Mouse (Mus musculus) T-cell, adult 2 months (primary cell): Measurements from ENCODE around the gene Maml3.

Experiments
- DNase-seq: peaks from one replicate; pipeline ENCODE4 v3.0.0; 2022; ENCODE audit warnings: low spot score

Maml3 gene

GRCm38 (mm10) chr3:51824506-51824905 is 280.4 kb downstream of the Maml3 start:
- DNase-seq, result no peak

- no peak for DNase-seq
Measured at GRCm38 (mm10) chr3:51821551-51821950, 283.3 kb downstream of the Maml3 start.

- no peak for DNase-seq
Measured at GRCm38 (mm10) chr3:51819109-51819508, 285.8 kb downstream of the Maml3 start.

- DNase-seq, result no peak
Measured at GRCm38 (mm10) chr3:51817919-51818318, 287.0 kb downstream of the Maml3 start.

GRCm38 (mm10) chr3:51817329-51817728 is 287.5 kb downstream of the Maml3 start:
- DNase-seq, result no peak

DNA sequence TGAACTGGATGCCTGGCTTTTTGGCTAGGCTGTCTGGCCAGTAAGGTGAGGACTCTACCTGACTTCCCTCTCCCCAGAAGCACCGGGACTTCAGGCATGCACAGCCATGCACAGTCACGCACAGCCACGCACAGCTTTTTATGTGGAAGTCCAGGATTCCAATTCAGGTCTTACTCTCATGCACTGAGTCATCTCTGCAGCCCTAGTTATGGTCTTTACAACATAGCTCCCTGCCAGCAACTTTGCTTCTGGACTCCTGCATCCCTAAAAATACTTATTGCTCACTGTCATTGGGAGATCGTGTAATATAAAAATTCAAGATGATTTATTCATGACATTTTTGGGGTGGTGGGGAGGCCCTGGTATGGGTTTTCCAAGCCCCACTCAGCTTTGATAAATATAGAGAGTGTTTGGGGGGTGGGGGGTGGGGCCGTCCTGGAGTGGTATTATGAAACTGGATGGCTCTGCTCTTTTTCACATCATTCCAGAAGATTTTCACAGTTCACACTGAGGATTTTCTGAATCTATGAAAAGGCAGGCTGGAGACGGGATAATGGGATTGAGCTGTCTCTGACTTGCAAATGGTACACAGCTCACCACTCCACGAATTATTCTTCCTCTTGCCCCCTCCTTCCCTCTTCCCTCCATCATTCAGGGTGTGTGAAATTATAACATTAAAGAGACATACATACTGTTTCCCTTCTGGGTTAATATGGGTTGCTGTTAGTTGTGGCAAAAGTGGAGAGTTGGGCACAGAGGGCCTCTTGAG is 288.2 kb downstream of the Maml3 start:
- DNase-seq, result no peak

DNA sequence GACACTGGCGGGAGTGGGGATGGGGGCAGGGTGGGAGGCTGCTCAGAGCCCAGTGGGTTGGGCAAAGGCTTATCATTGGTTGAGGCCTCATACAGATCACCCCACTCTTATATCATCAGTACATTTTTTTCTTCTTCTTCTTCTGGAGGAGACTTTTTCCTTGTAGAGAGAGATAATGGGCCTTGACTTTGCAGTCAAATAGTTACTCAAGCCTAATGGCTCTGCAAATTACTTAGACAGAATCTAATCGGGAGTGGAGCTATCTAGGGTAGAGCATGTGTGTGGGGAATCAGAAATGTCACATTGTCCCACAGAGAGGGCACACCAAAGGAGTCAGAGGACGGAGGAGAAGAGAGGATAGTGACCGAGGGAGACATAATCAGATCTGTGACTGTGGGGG is 290.8 kb downstream of the Maml3 start:
- DNase-seq, result no peak

GRCm38 (mm10) chr3:51813186-51813585 is 291.7 kb downstream of the Maml3 start:
- no peak for DNase-seq

DNA sequence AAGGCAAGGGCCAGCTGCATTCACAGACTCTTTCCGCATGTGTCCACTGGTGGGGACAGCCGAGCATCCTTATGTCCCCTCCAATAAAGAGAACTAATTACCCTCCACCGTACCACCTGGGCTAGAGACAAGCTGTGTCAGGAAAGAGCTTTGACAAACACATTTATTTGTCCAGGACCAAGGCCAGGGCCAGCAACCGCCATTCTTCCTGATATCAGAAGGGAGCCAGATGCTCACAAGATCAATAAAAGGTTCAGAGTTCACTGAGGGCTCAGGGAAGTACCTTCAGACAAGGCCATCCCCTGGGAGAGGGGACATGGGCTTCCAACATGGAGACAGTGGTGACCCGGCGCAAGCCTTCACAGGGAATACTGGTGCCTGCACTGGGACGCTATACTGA is 294.1 kb downstream of the Maml3 start:
- no peak for DNase-seq

DNA sequence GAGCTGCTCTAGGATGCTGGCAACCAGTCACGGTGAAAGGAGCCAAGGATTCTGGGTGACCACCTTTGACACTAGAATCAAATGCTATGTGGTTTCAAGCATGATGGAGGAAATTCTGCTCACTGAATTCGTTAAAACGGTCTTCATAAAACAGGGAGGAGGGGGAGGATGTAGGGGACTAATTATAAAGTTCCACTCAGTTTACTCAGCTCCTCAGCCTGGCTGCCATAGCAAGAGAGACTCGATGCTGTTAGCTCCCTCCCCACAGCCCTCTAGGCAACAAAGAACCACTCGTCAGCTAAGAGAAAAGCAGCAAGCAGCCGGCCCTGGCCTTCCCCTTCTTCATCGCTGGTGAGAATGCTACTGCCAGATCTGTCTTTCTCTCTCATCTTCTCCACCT is 295.1 kb downstream of the Maml3 start:
- DNase-seq, result no peak

DNA sequence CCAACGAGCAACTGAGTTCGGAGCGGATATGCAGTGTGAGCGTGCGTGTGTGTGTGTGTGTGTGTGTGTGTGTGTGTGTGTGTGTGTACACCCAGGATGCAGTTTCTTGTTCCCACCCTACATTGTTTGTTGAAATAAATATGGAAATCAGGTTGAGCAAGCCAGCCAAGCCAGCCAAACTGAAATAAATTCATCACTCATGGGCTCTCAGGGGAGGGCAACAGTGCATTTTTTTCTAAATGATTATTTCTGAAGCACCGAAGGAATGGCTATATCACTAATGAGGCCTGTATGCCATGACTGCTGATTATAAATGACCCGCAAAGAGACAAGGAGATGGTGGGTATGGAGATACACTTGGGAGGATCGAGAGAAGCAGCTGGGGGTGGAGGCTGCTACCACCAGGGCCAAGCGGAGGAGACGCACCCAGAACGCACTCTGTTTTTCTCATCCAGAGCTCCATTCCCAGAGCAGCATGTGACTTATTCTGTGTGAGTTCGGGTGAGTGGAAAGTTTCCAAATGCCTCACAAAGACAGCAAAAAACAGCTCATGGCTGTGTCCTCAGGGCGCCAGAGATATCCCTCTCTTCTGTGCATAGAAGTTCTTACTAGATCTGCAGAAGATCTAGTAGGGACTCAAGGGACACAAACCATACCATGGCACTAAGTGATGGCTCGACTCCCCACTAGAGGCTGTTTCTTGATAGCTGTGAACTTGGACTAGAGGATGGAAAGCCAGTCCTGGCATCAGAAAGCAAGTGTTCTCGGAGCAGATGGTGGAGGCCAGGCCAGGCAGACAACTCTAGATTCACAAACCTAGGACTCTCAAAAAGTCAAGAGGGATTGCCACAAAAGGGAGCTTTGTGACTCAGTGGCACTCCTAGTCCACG is 296.6 kb downstream of the Maml3 start:
- no peak for DNase-seq

DNA sequence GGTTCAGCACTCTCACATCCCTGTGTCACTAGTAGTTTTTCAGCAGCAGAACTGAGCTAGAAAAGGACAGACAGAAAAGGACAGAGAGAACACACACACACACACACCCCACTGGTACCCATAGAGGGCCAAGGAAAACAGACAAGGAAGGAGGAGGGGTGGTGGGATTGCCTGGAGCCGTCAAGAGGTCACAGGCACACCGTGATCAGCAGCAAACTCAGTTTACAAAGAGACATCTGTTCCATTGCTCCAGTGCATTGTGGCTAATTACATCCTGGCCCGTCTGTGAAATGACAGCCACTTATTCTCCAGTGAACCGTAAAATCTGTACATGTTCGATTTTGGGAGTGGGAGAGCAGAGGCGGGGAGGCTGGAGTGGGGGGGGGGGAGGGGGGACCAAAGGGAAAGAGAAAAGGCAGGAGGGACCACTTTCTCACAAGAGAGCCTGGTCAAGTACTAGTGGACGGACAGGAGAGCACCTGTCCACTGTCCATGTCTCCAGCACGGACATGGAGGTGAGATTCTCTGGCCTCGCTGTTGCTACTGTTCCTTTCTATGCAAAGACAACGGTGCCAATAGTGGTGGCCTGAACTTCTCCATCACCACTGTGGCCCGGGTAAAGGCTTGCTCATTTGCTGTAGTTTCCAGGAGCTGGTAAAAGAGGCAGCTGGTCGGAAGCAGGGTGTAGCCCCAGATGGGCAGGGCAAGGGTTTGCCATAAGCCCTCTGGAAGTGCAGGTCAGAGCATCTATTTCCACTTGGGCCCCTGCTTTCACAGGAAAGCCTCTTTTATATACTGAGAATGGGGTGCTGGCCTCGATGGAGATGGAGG is 299.2 kb downstream of the Maml3 start:
- DNase-seq, result no peak

- DNase-seq, result no peak
Measured at GRCm38 (mm10) chr3:51803903-51804302, 301.0 kb downstream of the Maml3 start.

DNA sequence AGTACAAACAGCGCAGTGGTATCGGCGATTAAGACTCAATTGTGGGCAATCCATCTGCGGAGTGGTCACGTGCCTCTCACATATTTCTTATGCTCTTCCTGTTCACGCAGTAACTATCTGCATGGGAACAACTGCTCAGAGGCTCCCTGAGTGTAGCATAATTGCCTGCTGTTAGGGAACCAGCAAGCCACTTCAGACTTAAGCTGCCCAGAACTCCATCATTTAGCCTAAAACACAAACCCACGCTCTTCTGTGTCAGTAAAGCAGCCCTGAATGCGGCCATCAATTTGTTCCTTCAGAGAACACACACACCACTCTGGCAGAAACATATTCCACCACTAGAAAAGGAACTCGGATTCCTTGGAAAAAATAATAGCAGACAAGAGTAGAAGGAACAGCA is 305.2 kb downstream of the Maml3 start:
- no peak for DNase-seq

- DNase-seq, result no peak
Measured at GRCm38 (mm10) chr3:51796838-51797237, 308.0 kb downstream of the Maml3 start.

DNA sequence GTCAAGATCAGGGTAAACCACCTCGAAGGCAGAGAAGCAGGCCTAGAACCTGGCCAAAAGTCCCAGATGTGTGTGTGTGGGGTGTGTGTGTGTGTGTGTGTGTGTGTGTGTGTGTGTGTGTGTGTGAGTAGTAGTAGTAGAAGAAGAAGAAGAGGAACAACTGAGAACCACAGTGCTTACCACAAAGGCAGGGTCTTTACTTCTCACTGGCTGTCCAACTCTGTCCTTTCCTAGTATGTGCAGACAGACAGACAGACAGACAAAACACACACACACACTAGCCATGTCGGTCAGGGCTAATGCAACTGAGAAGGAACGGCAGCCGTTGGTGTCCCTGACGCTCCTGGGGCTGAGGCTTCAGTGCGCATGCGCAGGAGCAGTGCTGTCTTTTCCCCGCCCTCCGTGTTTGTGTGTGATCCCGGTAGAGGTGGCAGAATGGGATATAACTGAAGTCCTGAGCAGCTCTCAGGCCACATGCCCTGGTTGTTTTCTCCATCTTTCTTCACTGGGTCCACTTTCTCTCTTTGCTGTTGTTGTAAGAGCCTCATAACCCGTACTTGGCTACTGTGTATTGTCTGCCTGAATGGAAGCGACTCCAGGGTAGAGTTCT is 308.6 kb downstream of the Maml3 start:
- DNase-seq, result peak; percentile 26

DNA sequence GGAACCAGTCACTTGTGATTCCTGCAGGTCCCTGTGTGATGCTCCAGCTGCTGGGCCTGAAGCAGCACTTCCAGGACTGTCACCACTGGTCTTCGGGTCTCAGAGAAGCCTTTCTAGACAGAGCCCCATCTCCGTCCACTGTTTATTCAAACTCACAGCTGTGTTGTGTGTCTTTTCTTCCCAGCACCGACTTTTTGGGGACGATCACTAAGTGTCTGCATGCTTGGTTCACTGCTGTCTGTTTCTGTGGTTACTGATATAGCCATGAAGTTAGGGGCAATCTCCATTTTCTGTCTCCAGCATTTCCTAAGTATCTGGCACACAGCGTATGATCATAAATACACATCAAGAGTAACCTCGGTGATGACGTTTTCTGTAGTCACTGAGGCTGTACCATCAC is 313.3 kb downstream of the Maml3 start:
- DNase-seq, result no peak

- no peak for DNase-seq
Measured at GRCm38 (mm10) chr3:51789389-51789904, 315.4 kb downstream of the Maml3 start.

DNA sequence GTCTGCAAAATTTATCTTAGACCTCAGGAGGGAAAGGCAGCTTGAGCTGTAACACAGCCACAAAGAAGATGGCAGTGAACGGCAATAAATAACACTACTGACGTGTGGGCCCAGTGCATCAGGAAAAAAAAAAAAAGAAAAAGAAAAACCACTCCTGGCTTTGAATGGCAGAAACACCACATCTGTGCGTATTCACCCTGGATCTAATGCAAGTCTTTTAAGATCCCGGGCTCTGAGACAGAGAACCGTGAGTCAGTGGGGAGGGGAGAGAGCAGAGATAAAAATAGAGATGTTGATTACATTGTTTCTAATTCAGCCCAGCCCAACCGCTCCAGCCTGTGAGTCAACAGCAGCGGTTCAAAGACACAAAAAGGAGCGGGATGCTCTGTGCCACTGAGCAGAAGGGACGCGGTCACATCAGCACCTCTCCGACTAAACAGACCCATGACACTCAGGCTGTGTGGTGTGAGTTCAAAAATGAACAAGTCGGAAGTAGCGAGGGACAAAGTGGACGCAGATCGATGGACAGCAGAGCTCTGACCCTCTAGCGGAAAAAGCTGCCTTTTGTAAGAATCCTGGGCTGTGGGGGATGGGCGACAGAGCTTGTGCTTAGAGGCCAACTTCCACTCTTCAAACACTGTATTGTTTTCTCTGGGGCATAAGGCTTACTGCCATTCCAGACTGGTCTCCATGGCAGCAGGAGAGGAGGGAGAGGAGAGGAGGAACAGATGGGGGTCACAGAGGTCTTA is 316.1 kb downstream of the Maml3 start:
- DNase-seq, result peak; percentile 27

GRCm38 (mm10) chr3:51787945-51788344 is 316.9 kb downstream of the Maml3 start:
- DNase-seq, result no peak

DNA sequence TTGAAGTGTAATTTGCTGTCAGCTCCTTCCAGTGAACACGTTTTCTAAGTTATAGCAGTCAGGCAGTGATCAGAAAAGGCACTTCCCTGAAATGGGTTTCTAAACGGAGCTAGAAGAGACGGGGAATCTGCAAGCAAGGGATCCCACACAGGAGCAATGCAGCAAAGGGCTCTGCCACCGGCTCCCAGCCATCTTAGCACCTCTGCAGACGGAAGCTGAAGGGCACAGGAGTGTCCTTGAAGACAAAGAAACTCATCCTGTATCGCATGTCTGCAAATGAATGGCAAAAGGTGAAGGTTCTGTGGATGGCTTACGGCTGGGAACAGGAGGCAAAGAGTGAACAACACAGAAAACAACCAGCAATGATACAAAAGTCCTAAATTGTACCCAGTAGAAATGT is 319.1 kb downstream of the Maml3 start:
- no peak for DNase-seq
